Mouse (Mus musculus): ENCODE results near the gene Uggt2.

Uggt2 gene

GRCm38 (mm10) chr14:119037076-119037683 is 62.0 kb downstream of the Uggt2 start:
- no peak for DNase-seq (ENCODE audit: low spot score in 2 of 2)

DNA sequence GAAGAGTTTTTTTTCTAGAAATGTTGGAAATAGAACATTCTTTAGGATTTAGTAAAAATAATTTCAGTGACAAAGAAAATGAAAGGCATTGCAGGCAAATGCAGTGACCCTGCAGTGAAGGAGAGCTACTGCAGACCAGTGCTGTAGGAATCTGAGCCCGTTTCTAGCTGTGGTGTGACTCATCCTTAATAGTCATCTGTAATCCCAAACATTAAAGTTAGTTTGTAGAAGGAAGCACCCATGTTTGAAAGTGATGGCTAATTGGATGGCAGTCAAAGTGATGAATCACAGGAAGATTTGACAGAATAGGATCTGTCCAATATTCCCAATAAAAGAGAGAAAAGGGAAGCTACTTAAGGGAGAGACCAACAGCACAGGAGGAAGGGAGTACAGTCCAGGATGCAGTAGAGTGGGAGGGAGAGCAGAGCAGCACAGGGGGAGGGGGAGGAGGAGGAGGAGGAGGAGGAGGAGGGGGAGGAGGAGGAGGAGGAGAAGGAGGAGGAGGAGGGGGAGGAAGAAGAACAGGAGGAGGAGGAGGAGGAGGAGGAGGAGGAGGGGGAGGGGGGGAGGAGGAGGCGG is 71.5 kb downstream of the Uggt2 start:
- DNase-seq (ENCODE audit: low spot score in 2 of 2) = no peak

DNA sequence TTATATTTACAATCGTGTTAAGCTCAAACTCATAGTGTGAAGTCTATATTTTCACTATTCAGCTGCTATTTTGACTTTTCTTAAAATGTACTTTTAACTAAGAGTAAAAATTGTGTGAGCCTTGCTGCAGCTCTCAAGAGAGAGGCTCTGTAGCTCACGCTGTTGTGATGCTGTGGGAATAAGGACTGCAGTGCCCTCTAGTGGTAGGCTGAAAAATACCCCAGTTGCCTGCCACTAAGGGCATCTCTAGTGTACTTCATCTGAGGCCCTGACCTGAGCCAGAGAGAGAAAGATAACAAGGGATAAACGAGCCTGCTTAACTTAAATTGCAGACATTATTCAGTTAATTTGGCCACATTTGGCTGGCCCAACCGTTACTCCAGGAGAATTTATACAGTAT is 72.1 kb downstream of the Uggt2 start:
- no peak for DNase-seq (ENCODE audit: low spot score in 2 of 2)

- no peak for DNase-seq (ENCODE audit: low spot score in 2 of 2)
Measured at GRCm38 (mm10) chr14:119025889-119026288, 73.3 kb downstream of the Uggt2 start.

DNA sequence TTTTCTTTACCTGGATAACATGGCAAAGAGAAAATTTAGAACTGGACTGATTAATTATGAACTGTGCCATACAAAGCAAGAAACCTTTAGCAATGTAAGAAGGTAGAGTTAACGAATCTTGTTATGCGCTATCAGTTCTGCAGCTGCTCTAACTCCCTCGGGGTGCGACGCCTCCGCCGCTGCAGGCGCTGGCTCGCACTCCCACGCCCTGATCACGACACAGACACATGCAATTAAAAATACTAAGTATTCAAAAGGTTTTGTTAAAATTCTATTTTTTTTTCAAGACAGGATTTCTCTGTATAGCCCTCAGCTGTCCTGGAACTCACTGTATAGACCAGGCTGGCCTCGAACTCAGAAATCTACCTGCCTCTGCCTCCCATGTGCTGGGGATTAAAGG is 85.7 kb downstream of the Uggt2 start:
- no peak for DNase-seq (ENCODE audit: low spot score in 2 of 2)

DNA sequence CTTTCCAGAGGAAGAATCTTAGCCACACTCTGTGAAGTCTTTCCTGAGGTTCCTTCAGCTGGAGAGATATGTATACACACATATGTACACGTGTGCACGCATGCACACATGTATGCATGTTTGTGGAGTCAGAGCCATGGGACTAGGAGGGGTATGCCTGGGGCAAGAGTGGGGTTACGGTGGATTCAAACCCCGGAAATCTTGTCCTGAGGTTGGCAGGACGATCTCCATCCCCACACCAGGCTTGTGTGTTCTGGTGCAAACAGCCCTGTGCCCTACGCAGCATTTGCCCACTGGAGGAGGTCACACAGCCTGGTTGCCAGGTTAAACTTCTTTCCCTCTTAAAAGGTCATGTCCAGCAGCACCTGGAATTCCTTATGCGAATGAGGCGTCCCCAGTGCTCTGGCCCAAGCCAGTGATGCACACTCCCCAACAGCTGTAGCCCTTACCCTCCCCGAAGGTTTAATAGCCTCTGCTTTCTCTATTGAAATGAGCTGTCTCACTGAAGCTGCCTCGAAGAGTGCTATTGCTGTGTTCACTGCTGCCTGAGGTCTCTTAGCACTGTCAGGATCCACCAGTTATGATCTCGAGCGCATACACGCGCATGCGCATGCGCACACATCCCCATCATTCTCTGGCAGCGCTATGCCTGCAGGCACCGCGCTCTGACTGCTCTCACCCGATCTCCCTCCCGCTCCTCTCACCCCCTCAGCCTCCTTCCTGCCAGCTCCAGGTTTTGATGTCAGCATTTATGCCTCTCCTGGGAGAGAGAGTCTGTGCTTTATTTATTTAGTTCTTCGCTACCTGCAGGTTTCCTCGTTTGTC is 86.4 kb downstream of the Uggt2 start:
- DNase-seq (ENCODE audit: low spot score in 2 of 2) = no peak

DNA sequence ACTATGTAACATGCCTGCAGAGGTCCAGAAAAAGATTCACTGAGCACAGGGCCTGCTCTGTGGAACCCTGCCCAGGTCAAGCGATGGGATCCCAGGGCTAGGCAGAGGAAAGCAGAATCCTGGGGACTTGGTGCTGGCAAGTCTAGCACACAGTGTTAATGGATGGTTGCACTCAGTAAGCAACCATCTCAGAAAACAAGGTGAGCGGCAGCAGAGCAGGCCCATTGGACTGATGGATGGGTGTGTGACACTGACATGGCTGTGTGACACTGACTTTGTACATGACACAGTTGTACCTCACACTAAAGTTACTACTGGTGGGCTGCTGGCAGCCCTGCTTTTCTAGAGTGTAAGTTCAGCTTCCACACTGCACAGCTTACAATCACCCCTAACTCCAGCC is 89.7 kb downstream of the Uggt2 start:
- no peak for DNase-seq (ENCODE audit: low spot score in 2 of 2)

GRCm38 (mm10) chr14:119008031-119008590 is 91.1 kb downstream of the Uggt2 start:
- DNase-seq (ENCODE audit: low spot score in 2 of 2) = no peak

DNA sequence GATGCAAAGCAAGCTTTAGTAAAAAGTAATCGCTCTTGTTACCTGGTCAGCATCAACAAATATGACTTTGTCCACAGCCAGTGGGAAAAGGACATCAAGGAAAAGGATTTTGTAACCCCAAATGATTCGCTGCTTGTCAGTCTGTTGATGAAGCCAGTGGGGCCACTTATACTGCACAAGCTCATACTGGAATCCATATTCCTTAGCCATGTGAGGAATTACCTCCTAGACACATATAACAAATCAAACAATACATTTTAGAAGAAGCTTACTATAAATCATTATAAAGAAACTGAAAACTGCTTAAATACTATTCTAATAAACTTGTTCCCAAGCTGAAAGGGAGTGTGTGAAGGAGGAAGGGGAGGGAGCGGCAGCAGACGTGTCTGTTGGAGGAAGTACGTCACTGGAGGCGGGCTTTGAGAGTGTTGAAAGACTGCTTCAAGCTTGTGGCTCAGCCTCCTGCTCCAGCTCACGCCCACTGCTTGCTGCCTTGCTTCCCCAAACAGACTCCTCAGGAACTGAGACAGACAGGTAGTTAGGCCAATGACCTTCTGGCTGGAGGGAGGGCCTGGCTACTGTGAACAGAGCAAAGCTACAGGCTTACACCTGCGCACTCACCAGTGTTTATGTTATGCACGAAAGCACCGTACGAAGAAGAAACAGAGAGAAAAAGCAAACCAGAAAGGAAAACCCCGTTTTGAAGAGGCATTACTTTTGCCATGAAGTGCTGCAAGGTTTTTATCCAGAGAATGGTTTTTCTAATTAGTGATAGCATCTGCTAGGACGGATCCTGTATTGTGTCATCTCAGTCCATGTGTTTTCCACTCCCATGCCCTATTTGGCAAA is 91.9 kb downstream of the Uggt2 start:
- DNase-seq (ENCODE audit: low spot score in 2 of 2) = peak; percentile 93 to 96

DNA sequence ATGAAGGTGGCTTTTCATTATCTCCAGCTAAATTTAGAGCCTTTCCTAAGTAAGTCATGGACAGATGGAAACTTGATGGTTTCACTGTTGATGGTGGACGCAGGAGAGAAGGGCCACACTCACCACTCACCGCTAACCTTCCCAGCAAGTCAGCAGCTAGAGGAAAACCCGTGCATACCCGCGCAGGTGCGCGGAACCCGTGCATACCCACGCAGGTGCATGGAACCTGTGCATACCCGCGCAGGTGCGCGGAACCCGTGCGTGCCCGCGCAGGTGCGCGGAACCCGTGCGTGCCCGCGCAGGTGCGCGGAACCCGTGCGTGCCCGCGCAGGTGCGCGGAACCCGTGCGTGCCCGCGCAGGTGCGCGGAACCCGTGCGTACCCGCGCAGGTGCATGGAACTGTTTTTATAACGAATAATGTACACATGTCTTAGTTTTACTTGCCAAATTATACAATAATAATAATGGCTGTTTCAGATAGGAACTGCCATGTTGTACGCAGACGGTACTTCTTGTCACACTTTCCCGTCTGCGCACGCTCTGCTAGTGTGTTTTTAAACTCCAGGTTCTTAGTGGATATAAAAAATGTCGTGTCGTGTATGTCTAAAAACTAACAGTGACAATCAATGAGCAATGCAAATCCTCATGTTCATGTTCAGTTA is 92.7 kb downstream of the Uggt2 start:
- no peak for DNase-seq (ENCODE audit: low spot score in 2 of 2)

GRCm38 (mm10) chr14:119005834-119006233 is 93.4 kb downstream of the Uggt2 start:
- no peak for DNase-seq (ENCODE audit: low spot score in 2 of 2)

- DNase-seq (ENCODE audit: low spot score in 2 of 2) = no peak
Measured at GRCm38 (mm10) chr14:119003320-119003719, 95.9 kb downstream of the Uggt2 start.

DNA sequence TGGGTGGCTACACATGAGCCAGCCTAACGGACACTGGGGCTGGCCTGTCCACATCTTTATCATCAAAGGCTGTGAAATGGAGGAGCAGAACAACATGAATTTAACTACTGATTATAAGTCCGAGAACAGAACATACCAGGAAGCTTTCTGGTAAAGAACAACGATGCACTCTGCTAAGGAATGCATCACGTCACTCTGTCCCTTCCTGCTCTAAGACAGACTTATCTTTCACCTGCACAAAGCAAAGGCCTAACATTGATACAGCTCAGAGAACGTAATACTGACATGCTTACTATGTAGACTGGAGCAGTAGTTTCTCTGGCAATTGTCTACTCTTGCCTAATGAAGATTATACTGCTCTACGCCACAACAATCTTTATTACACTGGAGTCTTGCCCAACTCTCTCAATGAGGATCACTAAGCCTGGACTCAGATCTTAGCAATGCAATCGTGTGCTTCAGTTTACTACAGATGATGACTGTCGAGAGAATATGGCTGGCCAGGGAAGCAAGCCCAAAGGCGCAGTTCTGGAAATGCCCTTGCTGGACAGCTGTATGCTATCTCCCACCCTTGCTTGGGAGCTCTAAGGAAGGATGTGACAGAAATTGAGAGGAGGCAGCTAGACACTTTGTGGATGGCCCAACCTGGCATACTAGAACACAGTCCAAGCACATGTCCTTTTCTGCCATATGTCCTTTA is 103.9 kb downstream of the Uggt2 start:
- DNase-seq (ENCODE audit: low spot score in 2 of 2) = no peak

DNA sequence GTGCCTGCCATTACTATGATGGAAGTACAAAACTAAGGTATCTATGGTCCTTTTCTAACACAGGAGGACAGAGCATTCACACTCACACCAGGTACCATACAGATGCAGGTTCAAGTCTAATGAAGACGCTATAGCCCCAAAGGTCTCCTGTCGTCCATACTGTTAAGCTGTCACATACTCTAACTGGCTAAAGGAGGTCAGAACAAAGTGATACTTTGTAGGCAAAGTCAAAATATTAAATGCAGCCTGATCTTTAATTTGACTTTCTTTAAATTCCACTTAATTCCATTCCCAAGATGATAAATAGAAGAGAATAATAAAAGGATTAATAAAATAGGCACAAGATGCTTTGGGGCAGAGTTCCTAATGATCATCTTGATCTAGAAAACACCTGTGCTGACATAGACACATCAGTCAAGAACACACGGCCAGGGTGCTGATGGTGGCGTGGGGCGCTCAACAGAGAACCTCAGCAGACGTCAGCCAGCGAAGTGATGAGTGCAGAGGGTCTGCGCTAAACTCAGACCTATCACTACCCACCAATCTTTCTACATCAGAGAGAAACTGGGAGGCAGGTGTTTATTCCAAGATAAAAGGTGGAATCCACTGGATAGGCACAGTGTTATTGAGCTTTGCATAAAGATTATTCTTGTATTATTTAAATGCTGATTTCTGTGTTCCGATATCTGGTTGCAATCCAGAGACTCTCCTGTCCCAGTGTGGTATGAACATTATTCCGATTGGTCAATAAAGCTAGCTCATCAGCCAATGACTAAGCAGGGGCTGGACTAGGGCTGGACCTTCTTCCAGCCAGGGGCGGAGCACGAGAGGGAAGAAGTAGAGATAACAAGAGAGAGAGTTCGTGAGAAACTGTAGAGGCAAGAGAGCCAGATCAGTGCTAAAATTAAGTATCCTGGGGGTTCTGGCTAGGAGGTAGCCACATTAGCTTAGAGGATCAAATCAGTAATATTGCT is 111.4 kb downstream of the Uggt2 start:
- peak in 1 of 2 experiments; percentile 45 for DNase-seq (ENCODE audit: low spot score in 2 of 2)

DNA sequence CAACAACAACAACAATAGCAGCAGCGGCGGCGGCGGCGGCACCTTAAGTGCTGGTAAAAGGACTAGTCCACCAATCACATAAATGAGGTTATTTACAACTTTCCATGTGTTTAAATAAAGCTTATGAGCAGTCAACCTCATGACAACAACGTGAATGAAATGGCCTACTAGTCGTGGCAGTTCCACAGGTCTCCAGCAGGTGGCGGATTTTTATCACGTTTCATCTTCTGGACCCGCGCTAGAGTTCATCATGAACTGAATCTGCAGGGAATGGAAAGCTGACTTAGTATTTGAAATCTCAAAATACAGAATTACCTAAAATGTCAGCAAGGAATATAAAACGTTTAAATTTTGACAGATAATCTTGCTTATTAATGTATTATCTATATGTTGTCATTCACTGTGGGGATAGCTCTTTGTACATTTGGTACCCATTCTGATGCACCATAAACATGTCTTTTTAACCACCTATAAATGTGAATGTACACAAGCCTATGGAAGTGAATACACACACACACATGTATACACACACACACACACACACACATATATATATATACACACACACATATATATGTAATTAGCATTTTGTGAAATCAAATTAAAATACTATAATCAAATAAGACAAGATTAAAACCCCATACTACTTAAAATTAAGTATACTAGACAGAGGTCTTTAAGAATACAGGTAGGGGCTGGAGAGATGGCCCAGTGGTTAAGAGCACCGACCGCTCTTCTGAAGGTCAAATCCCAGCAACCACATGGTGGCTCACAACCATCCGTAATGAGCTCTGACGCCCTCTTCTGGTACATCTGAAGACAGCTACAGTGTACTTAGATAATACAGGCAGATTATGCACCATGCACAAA is 112.3 kb downstream of the Uggt2 start:
- DNase-seq (ENCODE audit: low spot score in 2 of 2) = peak in 1 of 2 experiments; percentile 75

DNA sequence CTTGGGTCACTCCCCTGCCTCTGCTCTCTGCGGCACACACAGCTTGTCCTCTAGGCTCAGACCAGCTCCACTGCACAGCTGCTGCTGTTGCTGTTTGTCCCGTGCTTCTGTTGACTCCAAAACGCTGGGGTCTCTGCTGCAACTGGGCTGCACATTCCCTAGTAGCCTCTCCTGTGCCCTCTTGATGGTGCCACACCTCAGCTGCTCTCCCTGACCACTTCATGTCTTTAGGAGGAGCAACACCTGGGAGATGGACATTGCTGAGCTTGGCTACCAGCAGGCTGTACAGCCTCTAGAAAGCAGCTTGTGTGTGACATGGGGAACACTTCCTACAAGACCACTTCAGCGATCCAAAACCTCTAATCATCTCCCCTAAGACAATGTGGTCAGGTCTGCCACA is 115.1 kb downstream of the Uggt2 start:
- DNase-seq (ENCODE audit: low spot score in 2 of 2) = no peak

DNA sequence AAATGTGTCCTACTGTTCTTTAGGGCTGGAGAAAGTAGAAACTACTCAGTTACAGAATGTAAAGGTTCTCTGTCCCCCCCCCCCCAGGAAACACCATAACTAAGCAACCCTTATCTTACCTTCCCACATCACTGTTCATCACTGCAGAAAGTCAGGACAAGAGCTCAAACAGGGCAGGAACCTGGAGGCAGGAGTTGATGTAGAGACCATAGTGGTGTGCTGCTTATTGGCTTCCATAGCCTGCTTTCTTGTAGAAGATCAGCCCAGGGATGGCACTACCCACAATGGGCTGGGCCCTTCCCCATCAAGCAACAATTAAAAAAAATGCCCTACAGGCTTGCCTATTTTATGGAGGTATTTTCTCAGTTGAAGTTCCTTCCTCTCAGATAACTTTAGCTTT is 115.8 kb downstream of the Uggt2 start:
- DNase-seq (ENCODE audit: low spot score in 2 of 2) = no peak

GRCm38 (mm10) chr14:118982429-118983045 is 116.7 kb downstream of the Uggt2 start:
- DNase-seq (ENCODE audit: low spot score in 2 of 2) = peak in 1 of 2 experiments; percentile 34
